Mouse (Mus musculus) liver, embryonic 14.5 days (tissue): ENCODE results near the gene Gtpbp1.

Experiments
- CTCF ChIP-seq: IDR thresholded peaks from 2 replicates; pipeline ENCODE4 v1.5.1; 2016; ENCODE audit warnings: antibody characterized with exemption, low read depth, control low read depth
- EP300 ChIP-seq: IDR thresholded peaks from 2 replicates; pipeline ENCODE4 v1.6.1; 2016; ENCODE audit warnings: antibody characterized with exemption, low read depth

DNA sequence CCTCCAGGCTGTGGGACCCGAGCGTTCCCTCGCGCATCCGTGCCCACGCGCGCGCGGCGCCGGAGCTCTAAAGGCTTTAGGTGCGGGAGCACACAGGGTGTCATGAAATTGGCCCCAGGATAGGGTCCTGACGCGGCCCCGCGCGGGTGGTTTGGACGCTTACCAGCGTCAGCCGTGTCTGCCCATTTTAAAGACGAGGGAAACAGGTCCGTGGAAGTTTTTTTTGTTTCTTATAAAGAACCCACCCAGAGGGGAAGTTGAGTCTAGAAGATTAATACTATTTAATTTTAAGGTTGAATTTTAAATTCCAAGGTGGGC is 52.0 kb downstream of the Gtpbp1 start:
- no peak for TF ChIP-seq CTCF
- no peak for TF ChIP-seq EP300
